Mouse (Mus musculus) hindbrain, embryonic 16.5 days (tissue): ENCODE results near the gene Sprr2j-ps. TPM values are rescaled to one million over a fixed set of nuclear protein-coding genes. Genes with fewer than 3 reads are reported as not detected.

Source experiments
- ATAC-seq: fragments of 200-750 bp; cut with Nextera tagmentation; 2 replicates; pipeline ENCODE4 v1.8.0; 2017; ENCODE audit warnings: moderate TSS enrichment, moderate library complexity
- H3K27ac ChIP-seq: fragments of 300-500 bp; sonication (generic); 2 replicates; pipeline ENCODE4 v1.5.1; 2014; ENCODE audit warnings: low read depth, mild to moderate bottlenecking, control low read depth, low read length, moderate library complexity
- H3K27me3 ChIP-seq: fragments of 300-500 bp; sonication (generic); replicated peaks from 2 replicates; pipeline ENCODE4 v1.6.1; 2014; ENCODE audit warnings: low read length; ENCODE audit not compliant: control insufficient read depth, insufficient read depth
- H3K36me3 ChIP-seq: fragments of 300-500 bp; sonication (generic); 2 replicates; pipeline ENCODE4 v1.6.1; 2014; ENCODE audit warnings: mild to moderate bottlenecking, low read length, moderate library complexity, mixed read lengths; ENCODE audit not compliant: control insufficient read depth, insufficient read depth
- H3K4me1 ChIP-seq: fragments of 300-500 bp; sonication (generic); 2 replicates; pipeline ENCODE4 v1.6.1; 2014; ENCODE audit warnings: low read depth, low read length; ENCODE audit not compliant: control insufficient read depth, insufficient read depth
- H3K4me2 ChIP-seq: fragments of 300-500 bp; sonication (generic); 2 replicates; pipeline ENCODE4 v1.6.1; 2014; ENCODE audit warnings: mild to moderate bottlenecking, low read length, control low read depth, moderate library complexity
- H3K4me3 ChIP-seq: fragments of 300-500 bp; sonication (generic); 2 replicates; pipeline ENCODE4 v1.5.1; 2014; ENCODE audit warnings: mild to moderate bottlenecking, low read length, control low read depth, moderate library complexity
- H3K9ac ChIP-seq: fragments of 300-500 bp; sonication (generic); 2 replicates; pipeline ENCODE4 v1.6.1; 2014; ENCODE audit warnings: low read depth, mild to moderate bottlenecking, control low read depth, low read length, moderate library complexity
- H3K9me3 ChIP-seq: fragments of 300-500 bp; sonication (generic); 2 replicates; pipeline ENCODE4 v1.6.1; 2014; ENCODE audit warnings: mild to moderate bottlenecking, low read length, moderate library complexity; ENCODE audit not compliant: control insufficient read depth
- WGBS: fragments of 180-500 bp; shearing (Covaris S2); extraction: QIAGEN DNeasy Blood & Tissue Kit; methylation state at CpG from one replicate; pipeline ENCODE4 v1.1.7; 2014; 5-methylcytosine and 5-hydroxymethylcytosine counted together
- polyA plus RNA-seq: library from polyadenylated mRNA; unstranded; fragments of >200 nt; fragmentation: Nextera tagmentation; extraction: Ambion mirVana; gene quantifications from 2 replicates; pipeline ENCODE4 v1.2.1, GENCODE M21; 2015

Sprr2j-ps gene
- polyA plus RNA-seq, 1 experiment from 2014 or later: not detected

DNA sequence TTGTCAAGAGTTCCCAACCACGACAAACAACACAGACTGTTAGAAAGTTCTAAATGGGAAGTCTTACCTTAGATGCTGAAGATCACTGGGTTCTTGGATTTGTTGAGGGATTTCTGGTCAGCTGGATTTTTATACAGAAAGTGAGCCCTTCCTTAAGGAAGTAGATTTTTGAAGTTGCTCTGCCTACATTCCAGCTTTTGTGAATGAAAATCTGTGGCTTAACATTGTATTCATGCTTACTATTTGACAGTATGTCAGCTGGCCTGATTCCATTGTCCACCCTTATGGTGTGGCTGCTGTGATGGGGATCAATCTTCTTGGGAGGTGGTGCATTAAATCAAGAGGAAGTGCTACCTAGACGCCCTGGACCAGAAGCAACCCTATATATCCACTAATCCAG is 40.7 kb downstream of the Sprr2j-ps start, which contains the start of gene Sprr3:
Gene Sprr3 (minus strand): TSS at position 101 of the 400 bp plus-strand sequence.
- H3K27me3 ChIP-seq: no peaks in the 10 kb centered on the region
- no peak within 1 kb of the TSS for H3K4me3 ChIP-seq
- ATAC-seq: no peak
- 72% methylated on average over 2 of the region's 2 CpGs for WGBS
- no peaks in the 10 kb centered on the region for H3K4me1 ChIP-seq
- no peaks in the 10 kb centered on the region for H3K9me3 ChIP-seq
- H3K4me2 ChIP-seq: no peak within 1 kb of the TSS
- H3K9ac ChIP-seq: no peak within 1 kb of the TSS
- no peaks in the 10 kb centered on the region for H3K36me3 ChIP-seq
- H3K27ac ChIP-seq: no peak within 1 kb of the TSS

GRCm38 (mm10) chr3:92466576-92466975 is 48.7 kb downstream of the Sprr2j-ps start:
- no peaks in the 10 kb centered on the region for H3K36me3 ChIP-seq
- no peaks in the 10 kb centered on the region for H3K4me1 ChIP-seq
- WGBS: 92% methylated on average over 1 of the region's 1 CpGs
- no peaks in the 10 kb centered on the region for H3K9me3 ChIP-seq
- H3K9ac ChIP-seq: no peak overlapping the region
- ATAC-seq: no peak
- H3K4me3 ChIP-seq: no peak overlapping the region
- H3K27me3 ChIP-seq: no peaks in the 10 kb centered on the region
- no peak overlapping the region for H3K4me2 ChIP-seq
- no peak overlapping the region for H3K27ac ChIP-seq

DNA sequence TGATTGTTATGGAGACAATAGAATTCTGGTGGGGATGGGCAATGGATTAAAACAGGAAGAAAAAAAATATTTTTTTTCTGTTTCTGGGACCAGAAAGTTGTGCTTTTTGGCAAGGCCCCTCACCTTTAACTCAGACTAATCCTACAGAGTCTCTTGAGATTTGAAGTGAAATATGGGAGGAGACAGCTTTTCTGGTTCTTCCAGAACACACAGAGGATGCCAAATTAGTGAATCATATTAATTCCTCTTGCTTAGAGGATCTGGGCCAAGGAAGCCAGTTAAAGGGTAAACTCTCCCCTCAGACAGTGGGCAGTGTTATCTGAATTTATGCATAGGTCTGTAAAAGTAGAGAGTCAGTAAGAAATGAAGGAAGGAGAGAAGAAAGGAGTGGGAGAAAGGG is 49.5 kb downstream of the Sprr2j-ps start:
- no peak overlapping the region for H3K4me2 ChIP-seq
- no peak overlapping the region for H3K9ac ChIP-seq
- no peaks in the 10 kb centered on the region for H3K27me3 ChIP-seq
- H3K9me3 ChIP-seq: no peaks in the 10 kb centered on the region
- H3K27ac ChIP-seq: no peak overlapping the region
- H3K4me1 ChIP-seq: no peaks in the 10 kb centered on the region
- no peaks in the 10 kb centered on the region for H3K36me3 ChIP-seq
- no peak for ATAC-seq
- H3K4me3 ChIP-seq: no peak overlapping the region

Other genes with a start within 250 kb of the Sprr2j-ps start
- gene Sprr2a1, start 202.3 kb upstream of the Sprr2j-ps start, polyA plus RNA-seq: not detected in 2 replicates
- gene Sprr2a2, start 202.2 kb upstream of the Sprr2j-ps start, polyA plus RNA-seq: 0.23 TPM in 1 of 2 replicates, not detected in the other
- not detected in 2 replicates for gene Sprr2a3, start 132.7 kb upstream of the Sprr2j-ps start, polyA plus RNA-seq
- 0.97 TPM in 1 of 2 replicates, not detected in the other for gene Sprr2b, start 101.5 kb upstream of the Sprr2j-ps start, polyA plus RNA-seq
- gene Sprr2d, start 78.9 kb upstream of the Sprr2j-ps start, polyA plus RNA-seq: not detected in 2 replicates
- gene Sprr2e, start 65.9 kb upstream of the Sprr2j-ps start, polyA plus RNA-seq: not detected in 2 replicates
- gene Sprr2f, start 52.9 kb upstream of the Sprr2j-ps start, polyA plus RNA-seq: not detected in 2 replicates
- not detected in 2 replicates for gene Sprr2h, start 32.4 kb upstream of the Sprr2j-ps start, polyA plus RNA-seq
- not detected in 2 replicates for gene Sprr2i, start 10.1 kb upstream of the Sprr2j-ps start, polyA plus RNA-seq
- 6.1 and 18.1 TPM in 2 replicates for gene Gm9774, start 11.3 kb downstream of the Sprr2j-ps start, polyA plus RNA-seq
- not detected in 2 replicates for gene Sprr2k, start 14.5 kb downstream of the Sprr2j-ps start, polyA plus RNA-seq
- gene Sprr1b, start 20.7 kb downstream of the Sprr2j-ps start, polyA plus RNA-seq: not detected in 2 replicates
- gene Sprr3, start 40.6 kb downstream of the Sprr2j-ps start, polyA plus RNA-seq: not detected in 2 replicates
- 0.20 and 0.59 TPM in 2 replicates for gene Sprr1a, start 67.8 kb downstream of the Sprr2j-ps start, polyA plus RNA-seq
- gene Sprr4, start 82.4 kb downstream of the Sprr2j-ps start, polyA plus RNA-seq: not detected in 2 replicates
- gene 2310046K23Rik, start 116.4 kb downstream of the Sprr2j-ps start, polyA plus RNA-seq: not detected in 2 replicates
- not detected in 2 replicates for gene Ivl, start 155.7 kb downstream of the Sprr2j-ps start, polyA plus RNA-seq
- gene Smcp, start 170.9 kb downstream of the Sprr2j-ps start, polyA plus RNA-seq: not detected in 2 replicates
- gene 2210017I01Rik, start 189.4 kb downstream of the Sprr2j-ps start, polyA plus RNA-seq: not detected in 2 replicates
- gene Lce6a, start 203.6 kb downstream of the Sprr2j-ps start, polyA plus RNA-seq: not detected in 2 replicates
- not detected in 2 replicates for gene Lce1a1, start 230.2 kb downstream of the Sprr2j-ps start, polyA plus RNA-seq
- not detected in 2 replicates for gene Lce1b, start 238.8 kb downstream of the Sprr2j-ps start, polyA plus RNA-seq